Mouse (Mus musculus) Patski (cell line): ENCODE measurements around the gene Maneal. TPM values are rescaled to one million over a fixed set of nuclear protein-coding genes. Genes with fewer than 3 reads are reported as not detected.

Experiments used
- ATAC-seq: fragments of 100-300 bp; one replicate; pipeline ENCODE4 v1.8.0; 2021
- CTCF ChIA-PET: fragments of 350-600 bp; sonication (Branson Sonifier 250); formaldehyde crosslinking; loops from one replicate; lab custom pipeline; 2022; ENCODE audit warnings: inconsistent platforms; lab: Charles Lee
- POLR2A ChIA-PET: fragments of 350-600 bp; sonication (Branson Sonifier 250); formaldehyde crosslinking; loops from one replicate; lab custom pipeline; 2022; ENCODE audit warnings: antibody characterized with exemption, inconsistent platforms; lab: Charles Lee
- DNase-seq: peaks from one replicate; pipeline ENCODE4 v3.0.0-alpha.2; 2011; ENCODE audit warnings: low read depth, low spot score
- H3K27me3 ChIP-seq: fragments of 371-371 bp; one replicate; pipeline ENCODE4 v1.5.1; 2021
- CTCF ChIP-seq: fragments of 100-300 bp; IDR thresholded peaks from one replicate; pipeline ENCODE4 v1.5.1; 2021
- in situ Hi-C: fragments of 300-500 bp; cut with MboI; formaldehyde crosslinking; loops from 3 replicates; pipeline ENCODE4 v1.11.1; 2018; ENCODE audit warnings: low pct_unique_long_range_greater_than_20kb, mixed read lengths
- polyA plus RNA-seq: library from polyadenylated mRNA; unstranded; gene quantifications from one replicate; pipeline ENCODE4 v1.2.3, GENCODE M21; 2021

Gene Maneal
- not detected for polyA plus RNA-seq

DNA sequence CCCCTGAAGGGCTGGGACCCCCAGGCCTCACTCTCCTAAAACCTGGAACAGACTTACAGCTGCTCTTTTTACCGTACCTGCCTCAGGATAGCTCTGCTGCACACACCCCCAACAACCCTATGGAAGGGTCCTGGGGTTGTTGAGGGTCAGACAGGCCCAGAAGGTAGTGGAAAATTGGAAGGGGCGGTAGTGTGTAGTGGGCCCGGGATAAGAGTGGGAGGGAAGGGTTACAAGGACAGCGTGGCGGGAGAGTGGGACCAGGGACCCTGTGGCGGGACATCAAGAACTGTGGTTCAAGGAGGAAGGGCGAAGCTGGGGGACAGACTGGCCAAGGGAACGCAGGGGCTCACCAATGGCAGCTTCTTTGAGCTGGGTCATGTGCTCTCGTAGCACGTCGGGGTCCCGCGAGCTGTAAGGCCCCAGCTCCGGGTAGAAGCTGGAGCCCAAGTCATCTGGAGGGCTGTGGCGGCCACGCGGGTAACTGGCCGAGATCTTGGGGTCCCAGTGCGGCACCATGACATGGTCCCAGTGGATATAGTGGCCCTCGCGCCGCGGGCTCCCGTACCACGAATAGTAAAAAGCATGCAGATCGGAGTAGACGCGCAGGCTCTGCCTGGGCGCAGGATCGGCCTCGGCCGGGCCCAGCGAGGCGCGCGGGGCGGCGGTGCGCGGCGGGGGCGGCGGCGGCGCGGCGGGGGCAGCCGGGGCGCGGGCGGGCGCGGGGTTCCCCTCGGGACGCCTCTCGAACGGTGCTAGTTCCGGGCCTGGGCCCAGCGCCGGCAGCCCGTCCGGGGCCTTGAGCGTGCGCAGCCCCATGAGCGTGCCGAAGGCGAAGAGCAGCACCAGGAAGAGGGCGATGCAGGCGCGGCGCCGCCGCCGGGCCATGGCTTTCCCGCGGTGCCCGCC is at the start of gene Maneal:
Maneal (minus strand) TSS at position 889 of the 906 bp plus-strand sequence.
- no peak for ATAC-seq
- no peak for DNase-seq
- ChIA-PET POLR2A (no interaction called here), CTCF (no interaction called here)
- H3K27me3 ChIP-seq: peaks cover 12% of the 10 kb centered on the region
- TF ChIP-seq CTCF: no peak
- in situ Hi-C loops: no loop called here

DNA sequence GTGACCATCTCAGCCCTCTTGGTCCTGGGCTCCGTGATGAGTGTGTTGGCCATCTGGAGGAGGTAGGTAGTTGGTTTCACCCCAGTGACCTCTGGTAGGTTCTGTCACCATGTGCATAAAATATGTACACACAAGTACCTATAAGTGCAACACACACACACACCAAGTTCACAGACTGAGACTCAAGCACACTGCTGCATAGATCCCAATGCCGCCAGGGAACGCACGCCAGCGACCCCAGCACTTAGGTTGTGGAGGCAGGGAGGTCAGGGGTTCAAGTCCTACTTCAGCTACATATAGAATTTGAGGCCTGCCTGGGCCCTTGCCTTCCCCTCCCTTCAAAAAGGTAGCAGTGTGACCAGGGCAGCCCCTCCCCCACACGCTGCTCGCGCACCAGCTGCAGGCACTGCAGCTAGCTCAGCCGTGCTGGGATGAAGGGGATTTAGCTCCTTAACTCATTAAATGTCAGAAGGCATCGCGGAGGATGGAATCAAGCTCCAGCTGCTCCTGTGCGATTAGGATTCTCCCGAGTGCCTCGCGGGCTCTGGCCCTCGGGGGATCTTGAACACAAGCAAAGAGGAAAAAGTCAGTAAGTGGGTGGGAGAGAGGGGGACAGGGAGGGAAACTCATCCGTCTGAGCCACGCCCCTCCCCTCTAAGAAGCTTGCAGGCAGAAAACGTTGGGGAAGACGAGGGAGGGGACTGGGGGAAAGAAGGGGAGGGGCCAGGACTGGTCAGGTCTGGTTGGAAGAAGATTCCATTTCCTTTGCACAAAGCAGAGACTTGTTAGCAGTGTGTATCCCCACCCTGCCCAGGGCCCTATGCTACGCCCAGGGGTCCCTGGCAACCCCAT is 44.2 kb upstream of the Maneal start:
- DNase-seq (no peak), ATAC-seq (no peak)
- ChIA-PET CTCF (no interaction called here), POLR2A (no interaction called here)
- in situ Hi-C loops: no loop called here
- no peak for TF ChIP-seq CTCF
- H3K27me3 ChIP-seq: no peaks in the 10 kb centered on the region

DNA sequence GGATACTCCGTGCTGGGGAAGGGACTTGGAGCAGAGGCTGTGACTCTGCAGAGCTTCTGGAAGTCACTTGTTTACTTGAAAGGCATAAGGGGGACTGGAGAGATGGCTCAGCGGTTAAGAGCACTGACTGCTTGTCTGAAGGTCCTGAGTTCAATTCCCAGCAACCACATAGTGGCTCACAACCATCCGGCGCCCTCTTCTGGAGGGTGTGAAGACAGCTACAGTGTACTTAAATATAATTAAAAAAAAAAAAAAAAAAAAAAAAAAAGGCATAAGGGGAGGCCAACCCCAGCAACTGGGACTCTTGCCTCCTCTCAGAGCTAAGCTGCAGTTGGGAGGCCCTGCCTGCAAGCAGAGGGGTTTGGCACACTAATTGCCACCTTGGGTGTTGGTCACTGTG is 43.4 kb upstream of the Maneal start:
- ATAC-seq (no peak), DNase-seq (no peak)
- no peak for TF ChIP-seq CTCF
- in situ Hi-C loops: no loop called here
- ChIA-PET CTCF (no interaction called here), POLR2A (no interaction called here)
- H3K27me3 ChIP-seq: no peaks in the 10 kb centered on the region

DNA sequence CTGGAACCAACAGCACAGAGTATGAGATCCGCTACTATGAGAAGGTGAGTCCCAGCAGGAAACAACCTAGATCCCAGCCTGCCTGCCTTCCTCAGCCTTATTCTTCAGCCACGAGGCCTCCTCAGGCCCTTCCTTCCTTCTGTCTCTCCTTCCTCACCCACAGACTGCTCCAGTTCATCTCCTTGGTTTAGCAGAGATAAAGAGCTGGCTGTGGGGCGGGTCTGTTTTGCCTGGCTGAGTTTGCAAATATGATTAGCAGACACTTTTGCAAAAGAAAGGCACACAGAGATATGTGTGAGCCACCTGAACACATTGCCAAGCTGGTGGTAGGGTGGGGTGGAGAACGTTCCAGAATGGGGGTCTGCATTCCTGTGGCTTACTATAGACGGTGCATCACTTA is 37.9 kb upstream of the Maneal start:
- in situ Hi-C loops: no loop called here
- ATAC-seq: no peak
- DNase-seq: no peak
- no peak for TF ChIP-seq CTCF
- peaks cover 23% of the 10 kb centered on the region for H3K27me3 ChIP-seq
- ChIA-PET POLR2A (interaction anchor here (0.6 kb wide), 1 partner anchor 126 kb away, joined by 4 read pairs; no protein-coding TSS in a partner anchor), CTCF (no interaction called here)

DNA sequence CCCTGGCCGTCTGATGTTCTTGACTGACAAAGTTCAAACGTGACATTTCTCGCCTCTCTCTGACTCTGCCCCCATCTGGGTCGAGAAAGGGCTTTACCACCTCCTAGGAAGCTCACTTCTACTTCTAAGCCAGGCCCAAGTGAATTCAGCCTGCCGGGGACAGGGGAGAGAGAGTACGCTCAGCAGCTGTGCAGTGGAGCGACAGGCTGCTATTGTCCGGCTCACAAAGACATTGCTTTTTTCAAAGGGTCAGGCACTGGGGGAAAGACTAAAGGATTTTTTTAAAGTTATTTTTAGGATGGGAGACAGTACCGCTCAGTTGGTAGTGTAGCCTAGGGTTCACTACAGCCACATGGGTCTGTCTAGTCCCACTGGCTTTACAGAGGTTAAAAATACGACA is 36.5 kb upstream of the Maneal start:
- no peak for TF ChIP-seq CTCF
- in situ Hi-C loops: no loop called here
- DNase-seq (no peak), ATAC-seq (no peak)
- CTCF ChIA-PET: no interaction called here
- H3K27me3 ChIP-seq: peaks cover 26% of the 10 kb centered on the region
- POLR2A ChIA-PET: no interaction called here

DNA sequence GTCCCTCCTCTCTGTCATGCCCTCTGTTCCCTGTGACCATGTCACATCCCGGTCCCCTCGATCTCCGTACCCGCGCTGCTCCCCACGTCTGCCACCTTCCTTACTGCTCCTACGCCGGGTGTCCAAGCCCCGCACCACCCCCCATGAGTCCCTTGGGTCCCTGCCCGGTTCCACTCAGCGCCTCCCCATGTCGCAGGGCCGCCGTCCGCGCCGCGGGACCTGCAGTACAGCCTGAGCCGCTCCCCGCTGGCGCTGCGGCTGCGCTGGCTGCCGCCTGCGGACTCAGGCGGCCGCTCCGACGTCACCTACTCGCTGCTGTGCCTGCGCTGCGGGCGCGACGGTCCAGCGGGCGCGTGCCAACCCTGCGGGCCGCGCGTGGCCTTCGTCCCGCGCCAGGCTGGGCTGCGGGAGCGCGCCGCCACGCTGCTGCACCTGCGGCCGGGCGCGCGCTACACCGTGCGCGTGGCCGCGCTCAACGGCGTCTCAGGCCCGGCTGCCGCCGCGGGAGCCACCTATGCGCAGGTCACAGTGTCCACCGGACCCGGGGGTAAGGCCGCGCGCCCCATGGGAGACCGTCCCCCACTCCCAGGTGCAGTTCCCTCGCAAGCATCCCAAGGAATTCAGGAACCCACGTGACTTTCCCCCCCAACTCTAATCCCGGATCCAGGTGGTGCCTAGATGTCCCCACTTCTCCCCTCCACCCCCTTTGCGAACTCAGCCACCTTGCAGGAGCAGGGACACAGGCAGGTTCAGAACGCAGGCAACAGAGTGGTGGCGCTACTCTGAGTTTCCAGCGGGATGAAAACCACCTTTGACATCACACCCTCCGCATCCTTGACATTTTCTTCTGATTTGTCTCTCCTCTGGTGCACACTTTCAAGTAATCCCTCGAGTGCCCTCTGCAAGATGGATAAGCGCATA is 32.8 kb upstream of the Maneal start:
- TF ChIP-seq CTCF: no peak
- DNase-seq: no peak
- in situ Hi-C loops: no loop called here
- CTCF ChIA-PET: no interaction called here
- peaks cover 26% of the 10 kb centered on the region for H3K27me3 ChIP-seq
- ATAC-seq: no peak
- POLR2A ChIA-PET: no interaction called here

DNA sequence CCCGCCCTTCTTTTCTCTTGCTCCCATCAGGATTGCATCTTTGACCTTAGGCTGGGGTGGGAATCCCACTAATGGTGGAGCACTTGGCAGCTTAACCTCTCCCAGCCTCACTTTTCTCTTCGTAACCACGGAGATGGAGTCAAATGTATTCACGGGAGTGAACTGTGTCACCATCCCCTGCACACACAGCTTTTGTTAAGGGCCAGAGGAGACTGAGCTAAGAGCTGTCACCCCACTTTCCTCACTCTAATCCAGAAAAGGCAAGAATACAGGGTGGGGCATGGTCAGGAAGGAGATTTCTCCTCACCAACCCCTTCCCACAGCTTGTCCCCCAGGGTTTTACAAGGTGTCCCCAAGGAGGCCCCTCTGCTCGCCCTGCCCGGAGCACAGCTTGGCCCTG is 31.8 kb upstream of the Maneal start:
- DNase-seq (no peak), ATAC-seq (no peak)
- in situ Hi-C loops: no loop called here
- H3K27me3 ChIP-seq: peaks cover 20% of the 10 kb centered on the region
- ChIA-PET POLR2A (no interaction called here), CTCF (no interaction called here)
- no peak for TF ChIP-seq CTCF

DNA sequence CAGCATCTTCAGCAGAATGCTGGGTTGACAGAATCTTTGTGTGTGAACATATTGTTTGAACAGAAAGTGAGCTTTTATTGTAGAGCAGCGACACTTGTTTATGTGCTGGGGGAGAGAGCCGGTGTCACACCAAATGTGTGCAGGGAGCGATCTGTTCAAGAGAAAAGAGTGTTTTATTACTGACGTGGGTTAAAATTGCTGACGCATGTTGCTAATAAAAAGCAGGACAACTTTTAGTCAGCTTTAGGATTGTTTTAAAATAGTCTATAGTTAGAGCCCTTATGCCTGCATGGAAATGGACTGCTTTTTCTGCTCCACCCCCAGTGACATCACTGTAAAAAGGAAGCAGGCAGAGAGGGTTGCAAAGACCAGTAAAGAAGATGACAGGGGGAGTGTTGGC is 28.9 kb upstream of the Maneal start:
- no peak for TF ChIP-seq CTCF
- ATAC-seq (no peak), DNase-seq (no peak)
- ChIA-PET CTCF (no interaction called here), POLR2A (no interaction called here)
- peaks cover 23% of the 10 kb centered on the region for H3K27me3 ChIP-seq
- in situ Hi-C loops: no loop called here

DNA sequence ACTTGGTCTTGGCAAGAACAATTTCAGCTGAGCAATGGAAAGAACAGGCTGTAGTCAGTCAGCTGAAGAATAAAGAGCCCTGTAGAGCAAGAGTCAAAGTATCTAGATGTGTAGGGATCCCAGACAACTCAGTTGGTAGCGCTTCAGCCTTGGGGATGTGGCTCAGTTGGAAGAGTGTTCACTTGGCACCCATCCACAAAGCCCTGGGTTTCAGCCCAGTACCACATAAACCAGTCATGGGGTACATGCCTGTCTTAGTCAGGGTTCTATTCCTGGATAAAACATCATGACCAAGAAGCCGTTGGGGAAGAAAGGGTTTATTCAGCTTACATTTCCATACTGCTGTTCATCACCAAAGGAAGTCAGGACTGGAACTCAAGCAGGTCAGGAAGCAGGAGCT is 28.0 kb upstream of the Maneal start:
- in situ Hi-C loops: no loop called here
- TF ChIP-seq CTCF: no peak
- peaks cover 21% of the 10 kb centered on the region for H3K27me3 ChIP-seq
- DNase-seq: no peak
- ChIA-PET POLR2A (no interaction called here), CTCF (no interaction called here)
- ATAC-seq: no peak

DNA sequence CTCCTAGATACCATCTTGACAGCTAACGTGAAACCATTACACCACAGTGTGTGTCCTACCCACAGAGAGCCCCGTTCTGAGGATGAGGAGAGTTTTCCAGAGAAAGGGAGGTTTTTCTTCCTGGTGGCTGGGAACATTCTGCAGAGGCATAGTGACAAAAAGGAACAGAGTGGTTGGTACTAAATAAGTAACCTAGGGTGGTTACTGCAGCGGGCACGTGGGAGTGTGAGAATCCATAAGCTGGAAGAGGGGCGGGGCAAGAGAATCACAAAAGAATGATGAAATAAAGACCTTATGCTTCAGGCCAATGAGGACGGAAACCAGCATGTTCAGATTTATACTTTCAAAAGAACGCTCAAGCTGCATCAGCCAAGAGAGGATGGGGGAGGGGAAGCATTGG is 26.7 kb upstream of the Maneal start:
- H3K27me3 ChIP-seq: peaks cover 17% of the 10 kb centered on the region
- DNase-seq (no peak), ATAC-seq (no peak)
- CTCF ChIA-PET: no interaction called here
- in situ Hi-C loops: no loop called here
- no peak for TF ChIP-seq CTCF
- POLR2A ChIA-PET: no interaction called here
